Mouse (Mus musculus): Measurements from ENCODE around the gene Ntn1.

- TF ChIP-seq CTCF (IDR thresholded peaks at IDR 0.05; ENCODE audit: borderline replicate concordance, insufficient read depth, low read length): no peak
- no peak for TF ChIP-seq POLR2A (IDR thresholded peaks at IDR 0.05; ENCODE audit: low read depth, low read length)
These were observed 213.4 kb downstream of the Ntn1 start for GRCm38 (mm10) chr11:68187242-68187641.

Data from embryonic fibroblast, embryonic 13.5 days (primary cell).